Mouse (Mus musculus): ENCODE data around the gene Oaf. TPM values are rescaled to one million over a fixed set of nuclear protein-coding genes. Genes with fewer than 3 reads are reported as not detected.

The Oaf gene
- total and polyA plus RNA-seq, 3 experiments, result 57.6 to 137 TPM; not detected in 1

- Histone ChIP-seq H3K27ac (ENCODE audit: control insufficient read depth, low read depth, low read length) (peak overlapping the region; percentile 93), H3K4me3 (ENCODE audit: control insufficient read depth in 1 of 2, insufficient read depth in 1 of 2, low read depth in 2 of 2, low read length in 2 of 2) (peak overlapping the region; percentile 34 to 38), H3K4me1 (ENCODE audit: control insufficient read depth in 1 of 2, insufficient read depth in 2 of 2, low read length in 2 of 2) (peaks cover 19 to 51% of the 10 kb centered on the region in 2 experiments), H3K27me3 (ENCODE audit: control insufficient read depth in 1 of 2, insufficient read depth in 2 of 2, low read length in 2 of 2) (no peaks in the 10 kb centered on the region), H3K9ac (ENCODE audit: control insufficient read depth, low read depth, low read length, poor library complexity, severe bottlenecking) (peak overlapping the region; percentile 61), H3K36me3 (ENCODE audit: control insufficient read depth in 1 of 2, insufficient read depth in 2 of 2, low read length in 2 of 2) (peaks cover 0 to 51% of the 10 kb centered on the region in 2 experiments; a peak in 2 of 4 replicates), H3K9me3 (replicated peaks; ENCODE audit: insufficient read depth, low read length) (no peaks in the 10 kb centered on the region), H3K79me2 (ENCODE audit: control insufficient read depth, insufficient read depth, low read length, poor library complexity) (peaks cover 21% of the 10 kb centered on the region)
- DNase-seq (ENCODE audit: low read depth, low spot score), result peak; percentile 87
- TF ChIP-seq MAFK (IDR thresholded peaks at IDR 0.05; ENCODE audit: borderline replicate concordance, low read depth, low read length), result no peak
- no peak; the same call in 1 of the 2 replicates for TF ChIP-seq MAZ (IDR thresholded peaks at IDR 0.05; ENCODE audit: low read depth, low read length)
- TF ChIP-seq KAT2A (conservative IDR thresholded peaks at IDR 0.05; ENCODE audit: low read depth, low read length), result no peak
- no peak for TF ChIP-seq UBTF (IDR thresholded peaks at IDR 0.05; ENCODE audit: borderline replicate concordance, insufficient read depth, low read depth, low read length)
- no peak for TF ChIP-seq CHD1 (IDR thresholded peaks at IDR 0.05; ENCODE audit: low read depth, low read length)
- no peak for TF ChIP-seq POLR2AphosphoS5 (IDR thresholded peaks at IDR 0.05; ENCODE audit: borderline replicate concordance, low read depth, low read length)
- TF ChIP-seq EP300 (IDR thresholded peaks at IDR 0.05; ENCODE audit: low read depth in 1 of 2, low read length in 2 of 2), result peak; percentile 85 to 97
- TF ChIP-seq ZNF384 (IDR thresholded peaks at IDR 0.05; ENCODE audit: low read depth, low read length), result no peak
- peak; percentile 71; the same call in 1 of the 2 replicates for TF ChIP-seq RCOR1 (IDR thresholded peaks at IDR 0.05; ENCODE audit: low read depth, low read length)
- TF ChIP-seq ZKSCAN1 (IDR thresholded peaks at IDR 0.05; ENCODE audit: low read depth, low read length), result no peak
- peak; percentile 55; the same call in 1 of the 2 replicates for TF ChIP-seq MYC (IDR thresholded peaks at IDR 0.05; ENCODE audit: low read depth, low read length)
- no peak for TF ChIP-seq RAD21 (IDR thresholded peaks at IDR 0.05; ENCODE audit: low read depth, low read length)
- peak; percentile 95 for TF ChIP-seq GATA1 (IDR thresholded peaks at IDR 0.05; ENCODE audit: low read depth, low read length)
- TF ChIP-seq MAX (IDR thresholded peaks at IDR 0.05; ENCODE audit: low read length), result no peak
- TF ChIP-seq HCFC1 (IDR thresholded peaks at IDR 0.05; ENCODE audit: low read depth, low read length), result peak; percentile 30; the same call in 1 of the 2 replicates
- no peak for TF ChIP-seq POLR2AphosphoS2 (IDR thresholded peaks at IDR 0.05; ENCODE audit: low read length)
- TF ChIP-seq NELFE (IDR thresholded peaks at IDR 0.05; ENCODE audit: low read depth, low read length), result peak; percentile 45; the same call in 1 of the 2 replicates
- peak; percentile 85 for TF ChIP-seq SIN3A (IDR thresholded peaks at IDR 0.05; ENCODE audit: low read length)
- TF ChIP-seq SMC3 (IDR thresholded peaks at IDR 0.05; ENCODE audit: low read depth, low read length), result no peak
- peak; percentile 87 for TF ChIP-seq TBP (IDR thresholded peaks at IDR 0.05; ENCODE audit: low read depth, low read length)
- TF ChIP-seq TCF12 (IDR thresholded peaks at IDR 0.05; ENCODE audit: low read depth, low read length), result peak; percentile 80
- no peak for TF ChIP-seq ELF1 (IDR thresholded peaks at IDR 0.05; ENCODE audit: low read depth, low read length)
- peak; percentile 3; the same call in 1 of the 2 replicates for TF ChIP-seq BHLHE40 (IDR thresholded peaks at IDR 0.05; ENCODE audit: borderline replicate concordance, low read depth, low read length)
- TF ChIP-seq JUND (IDR thresholded peaks at IDR 0.05; ENCODE audit: low read depth, low read length), result no peak
- TF ChIP-seq NRF1 (IDR thresholded peaks at IDR 0.05; ENCODE audit: insufficient read depth, low read depth, low read length, poor library complexity, severe bottlenecking), result no peak
- TF ChIP-seq POLR2A (IDR thresholded peaks at IDR 0.05; ENCODE audit: control insufficient read depth in 1 of 2, insufficient read depth in 1 of 2, low read depth in 1 of 2, low read length in 2 of 2, poor library complexity in 1 of 2), result peak in 1 of 2 experiments; percentile 72; a peak in 2 of 4 replicates
- no peak for TF ChIP-seq MEF2A (IDR thresholded peaks at IDR 0.05; ENCODE audit: extremely low read depth, insufficient replicate concordance, low read depth, low read length, poor library complexity, severe bottlenecking)
- peak; percentile 85 for TF ChIP-seq ETS1 (IDR thresholded peaks at IDR 0.05; ENCODE audit: low read depth, low read length)
- TF ChIP-seq E2F4 (IDR thresholded peaks at IDR 0.05; ENCODE audit: borderline replicate concordance, low read depth, low read length), result no peak
- TF ChIP-seq MXI1 (IDR thresholded peaks at IDR 0.05; ENCODE audit: low read depth, low read length), result no peak
- TF ChIP-seq MYB (IDR thresholded peaks at IDR 0.05; ENCODE audit: low read depth, low read length), result peak; percentile 97
- TF ChIP-seq ZMIZ1 (IDR thresholded peaks at IDR 0.05; ENCODE audit: low read depth, low read length), result 0 out of 2 replicates have a peak, but pooled peaks have one; percentile 22
- TF ChIP-seq USF1 (IDR thresholded peaks at IDR 0.05; ENCODE audit: low read depth, low read length), result no peak
These were observed 2.7 kb upstream of the Oaf start for GRCm38 (mm10) chr9:43242432-43242831.

Data from MEL (cell line).